Mouse (Mus musculus) limb, embryonic 14.5 days (tissue): Measurements from ENCODE around the gene Sbk2. TPM values are rescaled to one million over a fixed set of nuclear protein-coding genes. Genes with fewer than 3 reads are reported as not detected.

Source experiments
- ATAC-seq: fragments of 200-750 bp; cut with Nextera tagmentation; 2 replicates; pipeline ENCODE4 v1.8.0; 2017; ENCODE audit warnings: low read depth, moderate number of reproducible peaks, moderate TSS enrichment; ENCODE audit not compliant: low FRiP score
- DNase-seq: peaks from one replicate; pipeline ENCODE4 v3.0.0-alpha.2; 2015; ENCODE audit warnings: low spot score
- H3K27ac ChIP-seq: fragments of 300-500 bp; sonication (generic); replicated peaks from 2 replicates; pipeline ENCODE4 v1.5.1; 2014; ENCODE audit warnings: low read depth, mild to moderate bottlenecking, low read length, moderate library complexity, mixed read lengths
- H3K27me3 ChIP-seq: fragments of 300-500 bp; sonication (generic); 2 replicates; pipeline ENCODE4 v1.6.1; 2014; ENCODE audit warnings: low read length, mixed read lengths; ENCODE audit not compliant: control insufficient read depth, insufficient read depth
- H3K36me3 ChIP-seq: fragments of 300-500 bp; sonication (generic); 2 replicates; pipeline ENCODE4 v1.6.1; 2014; ENCODE audit warnings: mild to moderate bottlenecking, low read length, moderate library complexity, mixed read lengths; ENCODE audit not compliant: control insufficient read depth, insufficient read depth
- H3K4me1 ChIP-seq: fragments of 300-500 bp; sonication (generic); 2 replicates; pipeline ENCODE4 v1.6.1; 2014; ENCODE audit warnings: antibody characterized with exemption, low read length, mixed read lengths; ENCODE audit not compliant: control insufficient read depth, insufficient read depth
- H3K4me2 ChIP-seq: fragments of 300-500 bp; sonication (generic); replicated peaks from 2 replicates; pipeline ENCODE4 v1.6.1; 2014; ENCODE audit warnings: low read depth, mild to moderate bottlenecking, low read length, moderate library complexity; ENCODE audit not compliant: severe bottlenecking
- H3K4me3 ChIP-seq: fragments of 300-500 bp; sonication (generic); replicated peaks from 2 replicates; pipeline ENCODE4 v1.5.1; 2014; ENCODE audit warnings: low read length
- H3K9ac ChIP-seq: fragments of 300-500 bp; sonication (generic); 2 replicates; pipeline ENCODE4 v1.6.1; 2014; ENCODE audit warnings: mild to moderate bottlenecking, low read depth, low read length, moderate library complexity; ENCODE audit not compliant: severe bottlenecking
- H3K9me3 ChIP-seq: fragments of 300-500 bp; sonication (generic); 2 replicates; pipeline ENCODE4 v1.6.1; 2016; ENCODE audit warnings: low read length; ENCODE audit not compliant: control insufficient read depth
- POLR2A ChIP-seq: fragments of 200-500 bp; IDR thresholded peaks from 2 replicates; pipeline ENCODE4 v1.8.0; 2012; ENCODE audit warnings: inconsistent platforms, mild to moderate bottlenecking, moderate library complexity, borderline replicate concordance; ENCODE audit not compliant: insufficient read depth, insufficient read length; ENCODE audit errors: extremely low read depth
- WGBS: fragments of 180-500 bp; shearing (Covaris S2); extraction: QIAGEN DNeasy Blood & Tissue Kit; methylation state at CpG from one replicate; pipeline ENCODE4 v1.1.7; 2014; 5-methylcytosine and 5-hydroxymethylcytosine counted together
- polyA plus RNA-seq, 2 experiments: library from polyadenylated mRNA; depleted of rRNA in 1 of 2; stranded (reverse) in 1 of 2; unstranded in 1 of 2; fragments of >200 nt; fragmentation: Nextera tagmentation in 1 of 2; extraction: Ambion mirVana in 1 of 2; gene quantifications; 2 replicates each; pipeline versions ENCODE4 v1.2.1 to v1.2.3; 2012 to 2014

Gene Sbk2
- polyA plus RNA-seq, 2 experiments: 0.37 to 0.45 TPM

DNA sequence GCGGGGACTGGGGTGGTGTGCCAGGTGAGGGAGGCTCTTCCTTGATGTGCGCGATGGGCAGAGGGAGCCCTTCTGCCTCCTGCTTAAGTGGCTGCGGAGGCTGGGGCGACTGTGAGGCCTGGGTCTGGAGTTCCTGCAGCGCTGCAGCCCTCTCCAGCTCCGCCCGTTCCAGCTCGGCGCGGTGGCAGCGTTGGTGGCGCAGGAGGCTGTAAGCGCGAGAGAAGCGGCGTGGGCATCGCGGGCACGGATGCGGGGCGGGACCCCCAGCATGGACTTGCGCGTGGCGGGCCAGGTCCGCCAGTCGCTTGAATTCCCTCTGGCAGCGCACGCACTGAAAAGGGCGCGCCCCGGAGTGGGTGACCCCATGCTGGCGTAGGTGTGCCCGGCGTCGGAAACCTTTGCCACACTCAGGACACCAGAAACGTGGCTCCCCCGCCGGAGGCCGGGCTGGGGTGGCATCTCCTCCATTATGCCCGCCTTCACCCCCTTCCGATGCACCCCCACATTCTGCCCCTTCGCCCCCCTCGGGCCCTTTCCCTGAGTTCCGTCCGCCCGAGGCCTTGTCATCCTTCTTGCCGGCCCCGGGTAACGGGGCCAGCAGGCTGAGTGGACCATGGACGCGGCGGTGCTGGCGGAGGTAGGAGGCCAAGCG is 29.3 kb upstream of the Sbk2 start:
- DNase-seq (no peak), ATAC-seq (no peak)
- no peak overlapping the region for H3K9ac ChIP-seq
- H3K4me3 ChIP-seq: peak overlapping the region; percentile 7; the same call in 1 of the 2 replicates
- no peak overlapping the region; the same call in 1 of the 2 replicates for H3K4me2 ChIP-seq
- 0 out of 2 replicates have a peak, but pooled peaks cover 3% of the 10 kb centered on the region for H3K9me3 ChIP-seq
- TF ChIP-seq POLR2A: no peak
- no peak overlapping the region for H3K27ac ChIP-seq
- peaks cover 24% of the 10 kb centered on the region for H3K36me3 ChIP-seq
- WGBS: 45% methylated on average over 36 of the region's 55 CpGs
- H3K27me3 ChIP-seq: peaks cover 16% of the 10 kb centered on the region
- peaks cover 17% of the 10 kb centered on the region for H3K4me1 ChIP-seq

DNA sequence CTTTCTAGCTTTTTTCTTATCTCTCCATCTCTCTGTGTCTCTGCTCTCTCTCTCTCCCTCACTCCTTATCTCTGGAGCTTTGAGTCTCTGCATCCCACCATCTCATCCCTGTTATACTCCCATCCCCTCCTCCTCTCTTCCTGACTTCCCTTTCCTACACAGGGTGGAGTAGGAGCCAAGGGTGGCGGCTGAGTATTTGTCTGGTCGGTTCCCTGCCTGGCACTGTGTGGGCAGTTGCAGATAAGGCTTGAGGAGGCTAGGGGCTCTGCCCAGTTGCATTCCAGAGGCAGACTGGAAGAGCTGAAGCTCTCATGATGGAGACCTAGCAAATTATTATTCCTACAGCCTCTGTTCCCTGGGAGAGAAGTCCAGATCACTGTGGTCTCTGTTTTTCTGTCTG is 24.0 kb upstream of the Sbk2 start:
- WGBS: 68% methylated on average over 2 of the region's 2 CpGs
- H3K9ac ChIP-seq: no peak overlapping the region
- peaks cover 17% of the 10 kb centered on the region for H3K36me3 ChIP-seq
- H3K9me3 ChIP-seq: 0 out of 2 replicates have a peak, but pooled peaks cover 3% of the 10 kb centered on the region
- H3K27me3 ChIP-seq: peaks cover under 1% of the 10 kb centered on the region; the same call in 1 of the 2 replicates
- no peak overlapping the region for H3K4me2 ChIP-seq
- H3K4me3 ChIP-seq: no peak overlapping the region
- no peak for TF ChIP-seq POLR2A
- H3K27ac ChIP-seq: no peak overlapping the region
- ATAC-seq: no peak
- no peak for DNase-seq
- H3K4me1 ChIP-seq: no peaks in the 10 kb centered on the region

DNA sequence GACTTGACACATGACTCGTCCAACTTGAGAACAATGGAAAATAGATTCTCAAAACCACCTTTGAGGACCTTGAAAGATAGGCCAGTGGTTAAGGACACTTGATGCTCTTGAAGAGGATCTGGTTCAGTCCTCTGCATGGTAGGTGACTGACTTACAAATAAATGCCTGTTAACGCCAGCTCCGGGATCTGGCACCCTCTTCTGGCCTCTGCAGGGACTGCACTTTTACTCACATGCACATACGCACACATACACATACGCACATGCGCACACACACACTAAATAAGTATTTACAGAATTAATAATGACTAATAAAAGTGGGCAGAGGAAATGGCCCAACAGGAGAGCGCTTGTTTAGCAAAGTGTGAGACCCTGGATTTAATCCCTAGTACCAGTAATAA is 12.6 kb upstream of the Sbk2 start:
- no peak for DNase-seq
- TF ChIP-seq POLR2A: no peak
- WGBS: 91% methylated on average over 7 of the region's 7 CpGs

GRCm38 (mm10) chr7:4975455-4975854 is 11.2 kb upstream of the Sbk2 start:
- ATAC-seq: no peak
- Histone ChIP-seq H3K36me3 (no peaks in the 10 kb centered on the region), H3K4me2 (no peak overlapping the region), H3K4me3 (no peak overlapping the region), H3K4me1 (no peaks in the 10 kb centered on the region), H3K9ac (no peak overlapping the region), H3K27ac (no peak overlapping the region), H3K27me3 (no peaks in the 10 kb centered on the region), H3K9me3 (no peaks in the 10 kb centered on the region)
- 54% methylated on average over 4 of the region's 4 CpGs for WGBS
- no peak for TF ChIP-seq POLR2A
- DNase-seq: no peak

More for the DNA sequence above, 12.6 kb upstream of the Sbk2 start:
- Histone ChIP-seq H3K36me3 (no peaks in the 10 kb centered on the region), H3K4me1 (no peaks in the 10 kb centered on the region), H3K4me2 (no peak overlapping the region), H3K27ac (no peak overlapping the region), H3K9ac (no peak overlapping the region), H3K9me3 (no peaks in the 10 kb centered on the region), H3K27me3 (no peaks in the 10 kb centered on the region), H3K4me3 (no peak overlapping the region)
- ATAC-seq: no peak

DNA sequence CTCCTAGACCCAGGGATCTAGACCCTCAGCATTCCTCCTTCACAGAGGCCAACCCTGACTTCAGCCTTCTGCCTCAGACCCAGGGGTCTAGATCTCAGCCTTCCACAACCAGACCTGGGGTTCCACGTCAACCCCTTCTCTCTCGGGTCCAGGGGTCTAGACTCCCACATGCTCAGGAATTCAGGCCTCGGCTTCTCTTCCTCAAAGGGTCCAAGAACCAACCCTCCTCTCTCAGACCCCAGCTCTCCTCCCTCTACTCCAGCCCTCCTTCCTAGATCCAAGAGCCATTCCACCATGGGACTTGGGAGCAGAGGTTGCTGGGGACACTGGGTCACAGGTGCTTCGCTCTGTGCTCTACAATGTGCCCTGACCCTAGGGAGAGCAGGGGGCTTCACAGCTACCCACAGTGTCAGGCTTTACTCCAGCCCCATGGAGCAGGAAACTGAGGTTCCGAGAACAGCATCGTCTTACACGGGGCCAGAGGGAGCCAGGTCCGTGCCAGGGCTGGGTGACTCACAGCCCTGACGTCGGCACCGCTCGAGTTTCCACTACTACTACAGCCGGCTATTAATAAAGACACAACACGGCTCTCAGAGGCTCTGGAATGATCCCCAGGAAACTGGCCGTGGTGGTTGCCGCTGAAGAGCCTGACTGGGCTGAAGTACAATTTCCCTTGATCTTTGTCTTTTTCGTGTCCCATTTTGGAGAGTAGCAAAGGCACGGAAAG is 8.3 kb upstream of the Sbk2 start:
- Histone ChIP-seq H3K4me2 (no peak overlapping the region), H3K9me3 (no peaks in the 10 kb centered on the region), H3K4me3 (no peak overlapping the region), H3K36me3 (no peaks in the 10 kb centered on the region), H3K27me3 (no peaks in the 10 kb centered on the region), H3K4me1 (no peaks in the 10 kb centered on the region), H3K27ac (no peak overlapping the region), H3K9ac (no peak overlapping the region)
- DNase-seq (peak; percentile 31), ATAC-seq (no peak)
- no peak for TF ChIP-seq POLR2A
- WGBS: 68% methylated on average over 18 of the region's 18 CpGs
